Mouse (Mus musculus): ENCODE data around the gene 1520401A03Rik. TPM values are rescaled to one million over a fixed set of nuclear protein-coding genes. Genes with fewer than 3 reads are reported as not detected.

The 1520401A03Rik gene
- polyA plus RNA-seq, 1 experiment, result 0.27 TPM

DNA sequence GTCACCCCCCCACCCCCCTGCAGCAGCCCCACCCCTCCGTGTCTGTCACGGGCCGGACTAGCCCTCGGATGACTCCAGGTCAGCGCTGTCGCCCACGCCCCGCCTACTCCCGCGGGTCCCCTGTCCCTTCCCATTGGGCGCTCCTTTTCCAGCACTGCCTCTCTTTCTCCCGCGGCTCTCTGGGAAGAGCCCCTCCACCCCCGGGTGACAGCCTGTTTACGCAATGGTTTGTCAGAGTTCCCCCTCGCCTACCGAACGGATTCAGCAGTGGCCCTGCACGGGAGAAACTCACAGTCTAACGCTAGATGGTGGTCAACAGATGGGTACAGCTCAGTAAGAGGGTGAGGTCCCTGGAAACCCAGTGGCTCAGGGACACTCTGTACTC, 4.2 kb upstream of the 1520401A03Rik start:
- no peak for DNase-seq
- Histone ChIP-seq H3K4me3 (ENCODE audit: control insufficient read depth, insufficient read depth, low read length) (peak overlapping the region; percentile 73), H3K4me1 (replicated peaks; ENCODE audit: control insufficient read depth, insufficient read depth, low read length) (peaks cover 11% of the 10 kb centered on the region; the same call in 1 of the 2 replicates), H3K27me3 (ENCODE audit: control insufficient read depth, insufficient read depth, low read length) (peaks cover 2% of the 10 kb centered on the region; the same call in 1 of the 2 replicates), H3K36me3 (ENCODE audit: control insufficient read depth, insufficient read depth, low read length) (no peaks in the 10 kb centered on the region), H3K27ac (ENCODE audit: control insufficient read depth, insufficient read depth, low read length) (no peak overlapping the region)
- WGBS, result 2% methylated on average over 20 of the region's 20 CpGs
- TF ChIP-seq CTCF (IDR thresholded peaks at IDR 0.05; ENCODE audit: borderline replicate concordance, control insufficient read depth, extremely low read depth, insufficient read depth, low read length, poor library complexity) (no peak), POLR2A (IDR thresholded peaks at IDR 0.05; ENCODE audit: control insufficient read depth, extremely low read depth, insufficient read depth, low read length, poor library complexity) (no peak)

DNA sequence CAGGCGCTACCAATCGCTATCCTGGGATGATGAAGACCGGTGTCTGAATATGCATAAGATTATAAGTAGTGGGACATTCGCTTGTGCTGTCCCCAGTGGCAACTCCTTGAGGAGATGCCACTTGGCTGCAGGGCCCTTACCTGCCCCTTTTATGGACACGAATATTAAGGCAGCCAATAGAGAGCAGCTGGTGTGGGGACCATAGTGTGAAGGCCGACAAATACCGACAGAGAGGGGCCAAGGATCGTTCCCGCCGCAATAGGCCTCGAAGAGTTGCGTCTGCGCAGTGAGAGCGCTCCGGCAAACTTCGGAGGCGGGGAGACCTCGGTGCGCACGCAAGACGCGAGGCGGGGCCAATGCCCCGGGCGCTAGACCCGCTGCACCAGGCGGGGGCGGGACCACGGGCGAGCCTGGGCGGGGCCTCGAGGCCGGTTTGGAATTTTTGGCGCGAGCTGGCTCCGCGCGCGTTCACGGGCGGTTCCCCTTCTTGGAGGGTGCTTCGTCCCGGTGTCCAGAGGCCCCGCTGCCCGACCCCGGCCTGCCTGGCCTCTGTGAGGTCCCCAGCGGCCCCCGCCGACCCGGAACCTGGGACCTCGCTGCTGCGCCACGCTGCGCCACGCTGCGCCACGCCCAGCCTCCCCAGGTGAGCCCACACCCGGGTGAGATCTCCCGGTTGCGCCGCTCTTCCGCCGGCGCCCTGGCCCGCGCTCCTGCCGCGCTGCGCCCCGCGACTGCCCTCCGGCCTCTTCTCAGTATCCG, 3.6 kb upstream of the 1520401A03Rik start, which contains the start of gene Pkmyt1:
Gene Pkmyt1, plus strand, starts transcription at position 338 of the 759 bp plus-strand sequence.
- TF ChIP-seq CTCF (IDR thresholded peaks at IDR 0.05; ENCODE audit: borderline replicate concordance, control insufficient read depth, extremely low read depth, insufficient read depth, low read length, poor library complexity) (peak; percentile 46; the same call in 1 of the 2 replicates), POLR2A (IDR thresholded peaks at IDR 0.05; ENCODE audit: control insufficient read depth, extremely low read depth, insufficient read depth, low read length, poor library complexity) (peak; percentile 73)
- 2% methylated on average over 73 of the region's 73 CpGs for WGBS
- Histone ChIP-seq H3K36me3 (ENCODE audit: control insufficient read depth, insufficient read depth, low read length) (no peaks in the 10 kb centered on the region), H3K27ac (ENCODE audit: control insufficient read depth, insufficient read depth, low read length) (peak within 1 kb of the TSS; percentile 12; the same call in 1 of the 2 replicates), H3K4me3 (ENCODE audit: control insufficient read depth, insufficient read depth, low read length) (peak within 1 kb of the TSS; percentile 73), H3K4me1 (replicated peaks; ENCODE audit: control insufficient read depth, insufficient read depth, low read length) (peaks cover 11% of the 10 kb centered on the region; the same call in 1 of the 2 replicates), H3K27me3 (ENCODE audit: control insufficient read depth, insufficient read depth, low read length) (no peaks in the 10 kb centered on the region)
- DNase-seq, result peak; percentile 96

DNA sequence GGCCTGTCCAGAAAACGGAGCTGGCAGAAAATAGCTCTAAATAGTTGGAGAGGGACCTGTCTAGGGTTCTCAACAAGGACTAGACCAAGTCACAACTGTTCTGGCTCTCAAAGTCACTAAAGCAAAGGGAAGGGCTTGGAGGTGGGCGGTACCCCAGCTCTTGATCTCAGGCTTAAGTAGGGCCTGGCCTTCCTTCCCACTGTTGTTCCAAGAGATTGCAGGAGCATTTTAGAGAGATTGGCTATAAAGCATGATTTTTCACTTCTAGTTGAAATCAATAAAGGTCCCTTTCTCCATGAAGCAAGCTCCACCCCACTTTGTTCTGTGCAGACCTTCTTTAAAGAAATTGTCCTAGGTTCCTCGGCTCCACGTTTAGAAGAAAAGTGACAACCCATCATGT, 2.9 kb upstream of the 1520401A03Rik start:
- DNase-seq, result no peak
- 49% methylated on average over 4 of the region's 4 CpGs for WGBS
- H3K27ac ChIP-seq (ENCODE audit: control insufficient read depth, insufficient read depth, low read length), result no peak overlapping the region

DNA sequence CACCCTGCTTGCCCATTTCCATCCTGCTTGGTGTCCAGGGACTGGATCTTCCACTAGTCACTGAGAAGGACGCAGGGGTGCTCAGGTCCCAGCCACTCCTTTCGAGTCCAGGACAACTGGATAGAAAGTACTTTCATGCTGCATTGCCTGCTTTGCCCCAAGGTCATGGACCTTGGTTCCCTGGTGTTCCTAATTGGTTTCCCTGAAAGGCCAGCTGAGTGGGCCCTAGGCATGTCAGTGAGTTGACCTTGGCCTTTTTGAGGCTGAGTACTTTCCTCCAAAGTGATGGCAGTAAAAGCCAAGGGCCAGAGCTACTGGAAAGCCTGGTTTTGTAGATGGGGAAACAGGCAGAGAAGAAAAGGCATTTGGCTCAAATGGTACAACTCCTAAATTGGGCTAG, 697 bp downstream of the 1520401A03Rik start:
- DNase-seq, result no peak
- WGBS, result 98% methylated on average over 2 of the region's 2 CpGs
- TF ChIP-seq POLR2A (IDR thresholded peaks at IDR 0.05; ENCODE audit: control insufficient read depth, extremely low read depth, insufficient read depth, low read length, poor library complexity) (no peak), CTCF (IDR thresholded peaks at IDR 0.05; ENCODE audit: borderline replicate concordance, control insufficient read depth, extremely low read depth, insufficient read depth, low read length, poor library complexity) (no peak)
- no peak overlapping the region for H3K27ac ChIP-seq (ENCODE audit: control insufficient read depth, insufficient read depth, low read length)
- H3K4me3 ChIP-seq (ENCODE audit: control insufficient read depth, insufficient read depth, low read length), result no peak overlapping the region
- peaks cover 9% of the 10 kb centered on the region; the same call in 1 of the 2 replicates for H3K4me1 ChIP-seq (replicated peaks; ENCODE audit: control insufficient read depth, insufficient read depth, low read length)
- H3K27me3 ChIP-seq (ENCODE audit: control insufficient read depth, insufficient read depth, low read length), result no peaks in the 10 kb centered on the region
- H3K36me3 ChIP-seq (ENCODE audit: control insufficient read depth, insufficient read depth, low read length), result no peaks in the 10 kb centered on the region

More for the DNA sequence above, 2.9 kb upstream of the 1520401A03Rik start:
- no peaks in the 10 kb centered on the region for H3K36me3 ChIP-seq (ENCODE audit: control insufficient read depth, insufficient read depth, low read length)
- H3K4me3 ChIP-seq (ENCODE audit: control insufficient read depth, insufficient read depth, low read length), result no peak overlapping the region
- TF ChIP-seq CTCF (IDR thresholded peaks at IDR 0.05; ENCODE audit: borderline replicate concordance, control insufficient read depth, extremely low read depth, insufficient read depth, low read length, poor library complexity) (no peak), POLR2A (IDR thresholded peaks at IDR 0.05; ENCODE audit: control insufficient read depth, extremely low read depth, insufficient read depth, low read length, poor library complexity) (no peak)
- H3K27me3 ChIP-seq (ENCODE audit: control insufficient read depth, insufficient read depth, low read length), result no peaks in the 10 kb centered on the region
- peaks cover 11% of the 10 kb centered on the region; the same call in 1 of the 2 replicates for H3K4me1 ChIP-seq (replicated peaks; ENCODE audit: control insufficient read depth, insufficient read depth, low read length)

DNA sequence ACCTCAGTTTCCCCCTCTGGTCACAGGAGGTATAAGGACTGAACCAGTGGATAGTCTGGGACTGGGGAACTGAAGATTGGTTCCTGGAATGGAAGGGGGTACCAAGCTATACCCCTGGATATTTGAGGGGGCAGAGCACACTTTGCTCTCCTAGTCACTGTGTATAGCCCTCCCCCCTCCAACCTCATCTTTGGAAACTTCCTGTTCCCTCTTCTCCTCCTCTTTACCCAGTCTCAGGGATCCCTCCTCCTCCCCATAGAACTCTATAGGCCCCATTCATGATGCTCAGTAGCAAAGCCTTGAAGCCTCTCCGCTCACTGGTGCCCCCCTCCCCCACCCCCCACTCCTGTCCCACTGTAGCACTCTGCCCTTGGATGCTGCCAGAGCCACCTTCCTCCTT, 3.1 kb downstream of the 1520401A03Rik start:
- H3K27me3 ChIP-seq (ENCODE audit: control insufficient read depth, insufficient read depth, low read length), result no peaks in the 10 kb centered on the region

DNA sequence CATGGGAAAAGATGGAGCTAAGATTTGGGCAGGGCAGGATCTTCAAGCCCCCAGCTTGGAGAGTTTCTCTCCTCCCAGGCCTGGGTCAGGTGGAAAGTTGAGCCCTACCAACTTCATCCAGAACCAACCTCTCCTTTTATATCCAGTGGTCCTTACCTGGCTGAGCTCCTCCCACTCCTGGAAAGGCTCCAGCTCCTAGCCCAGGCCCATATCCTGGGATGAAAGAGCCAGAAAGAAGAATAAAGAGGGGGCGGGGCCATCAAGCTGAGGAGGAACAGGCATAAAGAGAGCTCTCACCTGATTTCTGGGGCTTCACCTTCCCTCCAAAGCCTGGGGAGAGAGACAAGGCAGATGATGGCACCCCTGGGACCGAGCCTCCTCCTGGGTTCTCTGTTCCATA, 5.6 kb downstream of the 1520401A03Rik start:
- DNase-seq, result no peak
- Histone ChIP-seq H3K27me3 (ENCODE audit: control insufficient read depth, insufficient read depth, low read length) (no peaks in the 10 kb centered on the region), H3K36me3 (ENCODE audit: control insufficient read depth, insufficient read depth, low read length) (no peaks in the 10 kb centered on the region), H3K4me3 (ENCODE audit: control insufficient read depth, insufficient read depth, low read length) (no peak overlapping the region), H3K27ac (ENCODE audit: control insufficient read depth, insufficient read depth, low read length) (no peak overlapping the region), H3K4me1 (replicated peaks; ENCODE audit: control insufficient read depth, insufficient read depth, low read length) (no peaks in the 10 kb centered on the region)
- 88% methylated on average over 2 of the region's 2 CpGs for WGBS
- TF ChIP-seq POLR2A (IDR thresholded peaks at IDR 0.05; ENCODE audit: control insufficient read depth, extremely low read depth, insufficient read depth, low read length, poor library complexity) (no peak), CTCF (IDR thresholded peaks at IDR 0.05; ENCODE audit: borderline replicate concordance, control insufficient read depth, extremely low read depth, insufficient read depth, low read length, poor library complexity) (no peak)

More for the DNA sequence above, 3.1 kb downstream of the 1520401A03Rik start:
- no peaks in the 10 kb centered on the region for H3K36me3 ChIP-seq (ENCODE audit: control insufficient read depth, insufficient read depth, low read length)
- no peaks in the 10 kb centered on the region for H3K4me1 ChIP-seq (replicated peaks; ENCODE audit: control insufficient read depth, insufficient read depth, low read length)
- no peak overlapping the region for H3K4me3 ChIP-seq (ENCODE audit: control insufficient read depth, insufficient read depth, low read length)
- DNase-seq, result no peak
- TF ChIP-seq CTCF (IDR thresholded peaks at IDR 0.05; ENCODE audit: borderline replicate concordance, control insufficient read depth, extremely low read depth, insufficient read depth, low read length, poor library complexity) (no peak), POLR2A (IDR thresholded peaks at IDR 0.05; ENCODE audit: control insufficient read depth, extremely low read depth, insufficient read depth, low read length, poor library complexity) (no peak)
- no peak overlapping the region for H3K27ac ChIP-seq (ENCODE audit: control insufficient read depth, insufficient read depth, low read length)
- WGBS, result 58% methylated on average over 1 of the region's 1 CpGs
